Mouse (Mus musculus): ENCODE measurements around the gene Map2k3.

GRCm38 (mm10) chr11:60889861-60890260 is 42.0 kb upstream of the Map2k3 start:
- no peak for TF ChIP-seq NELFE (IDR thresholded peaks at IDR 0.05; ENCODE audit: low read depth, low read length)
- no peak for TF ChIP-seq ZNF384 (IDR thresholded peaks at IDR 0.05; ENCODE audit: low read depth, low read length)
- TF ChIP-seq JUND (IDR thresholded peaks at IDR 0.05; ENCODE audit: low read depth, low read length): no peak
- TF ChIP-seq SIN3A (IDR thresholded peaks at IDR 0.05; ENCODE audit: low read length): no peak
- TF ChIP-seq CTCF (IDR thresholded peaks at IDR 0.05 in 2 of 3, conservative IDR thresholded peaks at IDR 0.05 in 1 of 3; ENCODE audit: control insufficient read depth in 1 of 3, insufficient read depth in 1 of 3, low read depth in 2 of 3, low read length in 3 of 3, poor library complexity in 1 of 3, severe bottlenecking in 1 of 3): no peak
- no peak for TF ChIP-seq POLR2A (IDR thresholded peaks at IDR 0.05; ENCODE audit: control insufficient read depth in 1 of 2, insufficient read depth in 1 of 2, low read depth in 1 of 2, low read length in 2 of 2, poor library complexity in 1 of 2)
- no peak for TF ChIP-seq GABPA (IDR thresholded peaks at IDR 0.05; ENCODE audit: low read depth, low read length)
- TF ChIP-seq MAZ (IDR thresholded peaks at IDR 0.05; ENCODE audit: low read depth, low read length): no peak
- TF ChIP-seq E2F4 (IDR thresholded peaks at IDR 0.05; ENCODE audit: borderline replicate concordance, low read depth, low read length): no peak
- TF ChIP-seq HCFC1 (IDR thresholded peaks at IDR 0.05; ENCODE audit: low read depth, low read length): no peak
- TF ChIP-seq MYB (IDR thresholded peaks at IDR 0.05; ENCODE audit: low read depth, low read length): no peak
- no peak for TF ChIP-seq USF1 (IDR thresholded peaks at IDR 0.05; ENCODE audit: low read depth, low read length)
- no peak for TF ChIP-seq EP300 (IDR thresholded peaks at IDR 0.05; ENCODE audit: low read depth in 1 of 2, low read length in 2 of 2)
- TF ChIP-seq CHD2 (IDR thresholded peaks at IDR 0.05; ENCODE audit: low read length): no peak
